Mouse (Mus musculus): ENCODE measurements around the gene Prickle1. TPM values are rescaled to one million over a fixed set of nuclear protein-coding genes. Genes with fewer than 3 reads are reported as not detected.

The Prickle1 gene
- polyA plus RNA-seq, 1 experiment from 2014 or later: 11.6 TPM

Other genes with a start within 250 kb of the Prickle1 start
- gene Zcrb1, start 197.6 kb downstream of the Prickle1 start, polyA plus RNA-seq (2014; fragmentation: Nextera tagmentation; extraction: Ambion mirVana): 148 and 157 TPM in 2 replicates
- 35.4 and 38.5 TPM in 2 replicates for gene Pphln1, start 197.5 kb downstream of the Prickle1 start, polyA plus RNA-seq (2014; fragmentation: Nextera tagmentation; extraction: Ambion mirVana)